Mouse (Mus musculus): ENCODE measurements around the gene Olfr566. TPM values are rescaled to one million over a fixed set of nuclear protein-coding genes. Genes with fewer than 3 reads are reported as not detected.
A peak's percentile ranks its signal among the peaks of the same experiment; 100 is the strongest.

Olfr566 gene
- total and polyA plus RNA-seq, 3 experiments = not detected

- Histone ChIP-seq H3K9ac (ENCODE audit: insufficient read depth, low read depth) (no peak within 1 kb of the TSS), H3K27ac (ENCODE audit: insufficient read depth, low read depth) (no peak within 1 kb of the TSS), H3K4me2 (ENCODE audit: insufficient read depth, low read depth, poor library complexity, severe bottlenecking) (no peak within 1 kb of the TSS; the same call in 1 of the 2 replicates), H3K4me3 (replicated peaks in 1 of 3; ENCODE audit: low read depth in 2 of 3, low read length in 2 of 3, poor library complexity in 1 of 3) (no peak within 1 kb of the TSS), H3K79me2 (replicated peaks; ENCODE audit: control insufficient read depth, extremely low read depth, insufficient read depth, poor library complexity, severe bottlenecking) (no peaks in the 10 kb centered on the region), H3K36me3 (replicated peaks in 1 of 2; ENCODE audit: control insufficient read depth in 1 of 2, insufficient read depth in 1 of 2, low read length in 1 of 2) (no peaks in the 10 kb centered on the region), H3K9me3 (replicated peaks; ENCODE audit: low read length) (no peaks in the 10 kb centered on the region), H3K4me1 (ENCODE audit: control insufficient read depth in 1 of 2, insufficient read depth in 2 of 2) (peaks cover 0 to 6% of the 10 kb centered on the region in 2 experiments; a peak in 2 of 4 replicates), H3K27me3 (replicated peaks) (no peaks in the 10 kb centered on the region)
- dilution Hi-C loops (cut with MboI; ENCODE audit: extremely low pct_ligation_motif_present, extremely low pct_unique_long_range_greater_than_20kb, low sequenced_read_pairs) = no loop called here
- in situ Hi-C loops (cut with MboI; ENCODE audit: low pct_ligation_motif_present, low pct_unique_long_range_greater_than_20kb, low sequenced_read_pairs) = no loop called here
- no peak for DNase-seq (ENCODE audit: extremely low read depth)
- TF ChIP-seq CTCF (conservative IDR thresholded peaks at IDR 0.05 in 1 of 2, IDR thresholded peaks at IDR 0.05 in 1 of 2; ENCODE audit: low read depth in 2 of 2, low read length in 2 of 2) (no peak), ETS1 (conservative IDR thresholded peaks at IDR 0.05; ENCODE audit: low read depth, low read length) (no peak), MAZ (IDR thresholded peaks at IDR 0.05; ENCODE audit: low read depth, low read length) (no peak), USF1 (IDR thresholded peaks at IDR 0.05; ENCODE audit: low read depth, low read length) (no peak), UBTF (IDR thresholded peaks at IDR 0.05; ENCODE audit: low read depth, low read length) (no peak), ZNF384 (IDR thresholded peaks at IDR 0.05; ENCODE audit: low read depth, low read length) (no peak), MXI1 (IDR thresholded peaks at IDR 0.05; ENCODE audit: low read depth, low read length) (no peak), RAD21 (IDR thresholded peaks at IDR 0.05; ENCODE audit: low read depth, low read length) (no peak), ELF1 (IDR thresholded peaks at IDR 0.05; ENCODE audit: low read depth, low read length) (no peak), SIN3A (IDR thresholded peaks at IDR 0.05; ENCODE audit: low read length) (no peak), POLR2A (IDR thresholded peaks at IDR 0.05; ENCODE audit: low read depth, low read length) (no peak), ZKSCAN1 (IDR thresholded peaks at IDR 0.05; ENCODE audit: borderline replicate concordance, low read depth, low read length) (no peak), NELFE (IDR thresholded peaks at IDR 0.05; ENCODE audit: low read depth, low read length) (no peak), HCFC1 (IDR thresholded peaks at IDR 0.05; ENCODE audit: low read depth, low read length) (no peak), PAX5 (IDR thresholded peaks at IDR 0.05; ENCODE audit: low read length) (no peak), EP300 (IDR thresholded peaks at IDR 0.05; ENCODE audit: low read length) (no peak), MAX (IDR thresholded peaks at IDR 0.05; ENCODE audit: low read length) (no peak), ZC3H11A (IDR thresholded peaks at IDR 0.05; ENCODE audit: low read depth, low read length) (no peak)
These were observed 18.3 kb upstream of the Olfr566 start, which contains the start of gene Olfr568 for GRCm38 (mm10) chr7:102876822-102877221. Gene Olfr568 (plus strand): TSS chr7:102877122.

- H3K4me2 ChIP-seq (ENCODE audit: insufficient read depth, low read depth, poor library complexity, severe bottlenecking) = no peak overlapping the region
- no peak overlapping the region for H3K9ac ChIP-seq (ENCODE audit: insufficient read depth, low read depth)
- no peaks in the 10 kb centered on the region for H3K79me2 ChIP-seq (replicated peaks; ENCODE audit: control insufficient read depth, extremely low read depth, insufficient read depth, poor library complexity, severe bottlenecking)
- DNase-seq (ENCODE audit: extremely low read depth) = no peak
- H3K4me1 ChIP-seq (ENCODE audit: control insufficient read depth in 1 of 2, insufficient read depth in 2 of 2) = no peaks in the 10 kb centered on the region
- no peak overlapping the region for H3K27ac ChIP-seq (ENCODE audit: insufficient read depth, low read depth)
- H3K4me3 ChIP-seq (replicated peaks in 1 of 3; ENCODE audit: low read depth in 2 of 3, low read length in 2 of 3, poor library complexity in 1 of 3) = no peak overlapping the region
- no peaks in the 10 kb centered on the region for H3K36me3 ChIP-seq (replicated peaks in 1 of 2; ENCODE audit: control insufficient read depth in 1 of 2, insufficient read depth in 1 of 2, low read length in 1 of 2)
- TF ChIP-seq TCF12 (IDR thresholded peaks at IDR 0.05; ENCODE audit: low read depth, low read length) (no peak), MAFK (IDR thresholded peaks at IDR 0.05; ENCODE audit: insufficient replicate concordance, low read length) (peak; percentile 89)
- dilution Hi-C loops (cut with MboI; ENCODE audit: extremely low pct_ligation_motif_present, extremely low pct_unique_long_range_greater_than_20kb, low sequenced_read_pairs) = no loop called here
- H3K27me3 ChIP-seq (replicated peaks) = no peaks in the 10 kb centered on the region
- H3K9me3 ChIP-seq (replicated peaks; ENCODE audit: low read length) = no peaks in the 10 kb centered on the region
- in situ Hi-C loops (cut with MboI; ENCODE audit: low pct_ligation_motif_present, low pct_unique_long_range_greater_than_20kb, low sequenced_read_pairs) = no loop called here
These were observed 2.8 kb downstream of the Olfr566 start for GRCm38 (mm10) chr7:102855807-102856206.

Other genes starting within 250 kb of the Olfr566 start
Only the 20 nearest of the 28 such genes appear.
- 6.5 and 8.1 TPM in 2 replicates for gene Trim68, start 171.4 kb downstream of the Olfr566 start, total RNA-seq (2012; rRNA removed)
- 7.7 and 8.0 TPM in 2 replicates for gene Trim68, start 171.4 kb downstream of the Olfr566 start, total RNA-seq (2014; rRNA removed)
- gene Trim68, start 171.4 kb downstream of the Olfr566 start, polyA plus RNA-seq (2012; ENCODE audit: insufficient read length, low read depth) = 10.9 and 11.6 TPM in 2 replicates
- not detected in 2 replicates for gene Olfr557, start 162.9 kb downstream of the Olfr566 start, total RNA-seq (2012; rRNA removed)
- not detected in 2 replicates for gene Olfr557, start 162.9 kb downstream of the Olfr566 start, total RNA-seq (2014; rRNA removed)
- not detected in 2 replicates for gene Olfr557, start 162.9 kb downstream of the Olfr566 start, polyA plus RNA-seq (2012; ENCODE audit: insufficient read length, low read depth)
- gene Olfr558, start 156.6 kb downstream of the Olfr566 start, total RNA-seq (2012; rRNA removed) = not detected in 2 replicates
- gene Olfr558, start 156.6 kb downstream of the Olfr566 start, total RNA-seq (2014; rRNA removed) = not detected in 2 replicates
- gene Olfr558, start 156.6 kb downstream of the Olfr566 start, polyA plus RNA-seq (2012; ENCODE audit: insufficient read length, low read depth) = not detected in 2 replicates
- gene Olfr33, start 139.7 kb downstream of the Olfr566 start, total RNA-seq (2012; rRNA removed) = not detected in 2 replicates
- not detected in 2 replicates for gene Olfr33, start 139.7 kb downstream of the Olfr566 start, total RNA-seq (2014; rRNA removed)
- gene Olfr33, start 139.7 kb downstream of the Olfr566 start, polyA plus RNA-seq (2012; ENCODE audit: insufficient read length, low read depth) = not detected in 2 replicates
- not detected in 2 replicates for gene Olfr559, start 131.3 kb downstream of the Olfr566 start, total RNA-seq (2012; rRNA removed)
- not detected in 2 replicates for gene Olfr559, start 131.3 kb downstream of the Olfr566 start, total RNA-seq (2014; rRNA removed)
- gene Olfr559, start 131.3 kb downstream of the Olfr566 start, polyA plus RNA-seq (2012; ENCODE audit: insufficient read length, low read depth) = not detected in 2 replicates
- gene Olfr560, start 99.4 kb downstream of the Olfr566 start, total RNA-seq (2012; rRNA removed) = not detected in 2 replicates
- not detected in 2 replicates for gene Olfr560, start 99.4 kb downstream of the Olfr566 start, total RNA-seq (2014; rRNA removed)
- not detected in 2 replicates for gene Olfr560, start 99.4 kb downstream of the Olfr566 start, polyA plus RNA-seq (2012; ENCODE audit: insufficient read length, low read depth)
- gene Olfr78, start 99.3 kb downstream of the Olfr566 start, total RNA-seq (2012; rRNA removed) = not detected in 2 replicates
- gene Olfr78, start 99.3 kb downstream of the Olfr566 start, total RNA-seq (2014; rRNA removed) = not detected in 2 replicates
- gene Olfr78, start 99.3 kb downstream of the Olfr566 start, polyA plus RNA-seq (2012; ENCODE audit: insufficient read length, low read depth) = not detected in 2 replicates
- gene Olfr561, start 87.5 kb downstream of the Olfr566 start, total RNA-seq (2012; rRNA removed) = not detected in 2 replicates
- gene Olfr561, start 87.5 kb downstream of the Olfr566 start, total RNA-seq (2014; rRNA removed) = not detected in 2 replicates
- not detected in 2 replicates for gene Olfr561, start 87.5 kb downstream of the Olfr566 start, polyA plus RNA-seq (2012; ENCODE audit: insufficient read length, low read depth)
- not detected in 2 replicates for gene Olfr564, start 55.3 kb downstream of the Olfr566 start, total RNA-seq (2012; rRNA removed)
- gene Olfr564, start 55.3 kb downstream of the Olfr566 start, total RNA-seq (2014; rRNA removed) = not detected in 2 replicates
- not detected in 2 replicates for gene Olfr564, start 55.3 kb downstream of the Olfr566 start, polyA plus RNA-seq (2012; ENCODE audit: insufficient read length, low read depth)
- not detected in 2 replicates for gene Olfr568, start 18.4 kb upstream of the Olfr566 start, total RNA-seq (2012; rRNA removed)
- gene Olfr568, start 18.4 kb upstream of the Olfr566 start, total RNA-seq (2014; rRNA removed) = not detected in 2 replicates
- not detected in 2 replicates for gene Olfr568, start 18.4 kb upstream of the Olfr566 start, polyA plus RNA-seq (2012; ENCODE audit: insufficient read length, low read depth)
- not detected in 2 replicates for gene Olfr569, start 32.1 kb upstream of the Olfr566 start, total RNA-seq (2012; rRNA removed)
- gene Olfr569, start 32.1 kb upstream of the Olfr566 start, total RNA-seq (2014; rRNA removed) = not detected in 2 replicates
- gene Olfr569, start 32.1 kb upstream of the Olfr566 start, polyA plus RNA-seq (2012; ENCODE audit: insufficient read length, low read depth) = not detected in 2 replicates
- gene Olfr570, start 35.8 kb upstream of the Olfr566 start, total RNA-seq (2012; rRNA removed) = not detected in 2 replicates
- not detected in 2 replicates for gene Olfr570, start 35.8 kb upstream of the Olfr566 start, total RNA-seq (2014; rRNA removed)
- not detected in 2 replicates for gene Olfr570, start 35.8 kb upstream of the Olfr566 start, polyA plus RNA-seq (2012; ENCODE audit: insufficient read length, low read depth)
- not detected in 2 replicates for gene Olfr571, start 58.8 kb upstream of the Olfr566 start, total RNA-seq (2012; rRNA removed)
- gene Olfr571, start 58.8 kb upstream of the Olfr566 start, total RNA-seq (2014; rRNA removed) = not detected in 2 replicates
- not detected in 2 replicates for gene Olfr571, start 58.8 kb upstream of the Olfr566 start, polyA plus RNA-seq (2012; ENCODE audit: insufficient read length, low read depth)
- not detected in 2 replicates for gene Olfr572, start 65.6 kb upstream of the Olfr566 start, total RNA-seq (2012; rRNA removed)
- not detected in 2 replicates for gene Olfr572, start 65.6 kb upstream of the Olfr566 start, total RNA-seq (2014; rRNA removed)
- gene Olfr572, start 65.6 kb upstream of the Olfr566 start, polyA plus RNA-seq (2012; ENCODE audit: insufficient read length, low read depth) = not detected in 2 replicates
- gene Olfr573-ps1, start 83.8 kb upstream of the Olfr566 start, total RNA-seq (2012; rRNA removed) = not detected in 2 replicates
- not detected in 2 replicates for gene Olfr573-ps1, start 83.8 kb upstream of the Olfr566 start, total RNA-seq (2014; rRNA removed)
- not detected in 2 replicates for gene Olfr573-ps1, start 83.8 kb upstream of the Olfr566 start, polyA plus RNA-seq (2012; ENCODE audit: insufficient read length, low read depth)
- gene Olfr574, start 89.7 kb upstream of the Olfr566 start, total RNA-seq (2012; rRNA removed) = not detected in 2 replicates
- not detected in 2 replicates for gene Olfr574, start 89.7 kb upstream of the Olfr566 start, total RNA-seq (2014; rRNA removed)
- gene Olfr574, start 89.7 kb upstream of the Olfr566 start, polyA plus RNA-seq (2012; ENCODE audit: insufficient read length, low read depth) = not detected in 2 replicates
- not detected in 2 replicates for gene Olfr575, start 100.0 kb upstream of the Olfr566 start, total RNA-seq (2012; rRNA removed)
- not detected in 2 replicates for gene Olfr575, start 100.0 kb upstream of the Olfr566 start, total RNA-seq (2014; rRNA removed)
- not detected in 2 replicates for gene Olfr575, start 100.0 kb upstream of the Olfr566 start, polyA plus RNA-seq (2012; ENCODE audit: insufficient read length, low read depth)
- gene Olfr576, start 103.9 kb upstream of the Olfr566 start, total RNA-seq (2012; rRNA removed) = not detected in 2 replicates
- gene Olfr576, start 103.9 kb upstream of the Olfr566 start, total RNA-seq (2014; rRNA removed) = not detected in 2 replicates
- gene Olfr576, start 103.9 kb upstream of the Olfr566 start, polyA plus RNA-seq (2012; ENCODE audit: insufficient read length, low read depth) = not detected in 2 replicates
- not detected in 2 replicates for gene Olfr577, start 117.2 kb upstream of the Olfr566 start, total RNA-seq (2012; rRNA removed)
- gene Olfr577, start 117.2 kb upstream of the Olfr566 start, total RNA-seq (2014; rRNA removed) = not detected in 2 replicates
- not detected in 2 replicates for gene Olfr577, start 117.2 kb upstream of the Olfr566 start, polyA plus RNA-seq (2012; ENCODE audit: insufficient read length, low read depth)
- gene Olfr578, start 130.6 kb upstream of the Olfr566 start, total RNA-seq (2012; rRNA removed) = not detected in 2 replicates
- not detected in 2 replicates for gene Olfr578, start 130.6 kb upstream of the Olfr566 start, total RNA-seq (2014; rRNA removed)
- not detected in 2 replicates for gene Olfr578, start 130.6 kb upstream of the Olfr566 start, polyA plus RNA-seq (2012; ENCODE audit: insufficient read length, low read depth)